Mouse (Mus musculus) forebrain, embryonic 10.5 days (tissue): ENCODE data around the gene Smoc1. TPM values are rescaled to one million over a fixed set of nuclear protein-coding genes. Genes with fewer than 3 reads are reported as not detected.

ENCODE experiments used
- DNase-seq: peaks from one replicate; pipeline ENCODE4 v3.0.0-alpha.2; 2017; ENCODE audit warnings: low spot score; ENCODE audit errors: extremely low spot score
- H3K27ac ChIP-seq: fragments of 300-500 bp; sonication (generic); 2 replicates; pipeline ENCODE4 v1.5.1; 2016; ENCODE audit warnings: mild to moderate bottlenecking
- H3K27me3 ChIP-seq: fragments of 300-500 bp; sonication (generic); 2 replicates; pipeline ENCODE4 v1.6.1; 2016; ENCODE audit warnings: mild to moderate bottlenecking; ENCODE audit not compliant: poor library complexity, severe bottlenecking
- H3K36me3 ChIP-seq: fragments of 300-500 bp; sonication (generic); replicated peaks from 2 replicates; pipeline ENCODE4 v1.6.1; 2016; ENCODE audit warnings: mild to moderate bottlenecking, moderate library complexity
- H3K4me1 ChIP-seq: fragments of 300-500 bp; sonication (generic); 2 replicates; pipeline ENCODE4 v1.6.1; 2016
- H3K4me3 ChIP-seq: fragments of 300-500 bp; sonication (generic); 2 replicates; pipeline ENCODE4 v1.5.1; 2016; ENCODE audit warnings: mild to moderate bottlenecking, moderate library complexity
- H3K9me3 ChIP-seq: fragments of 300-500 bp; sonication (generic); 2 replicates; pipeline ENCODE4 v1.6.1; 2016; ENCODE audit warnings: mild to moderate bottlenecking, moderate library complexity
- WGBS: fragments of 180-500 bp; shearing (Covaris S2); methylation state at CpG from one replicate; pipeline ENCODE4 v1.1.7; 2016; 5-methylcytosine and 5-hydroxymethylcytosine counted together
- polyA plus RNA-seq: library from polyadenylated mRNA; unstranded; fragments of >200 nt; fragmentation: Nextera tagmentation; extraction: Ambion mirVana; gene quantifications from 2 replicates; pipeline ENCODE4 v1.2.1, GENCODE M21; 2016

Gene Smoc1
- polyA plus RNA-seq, 1 experiment from 2014 or later, result 15.9 TPM

- H3K4me1 ChIP-seq, result peaks cover 44% of the 10 kb centered on the region
- DNase-seq, result no peak
- WGBS, result 58% methylated on average over 16 of the region's 16 CpGs
Measured at GRCm38 (mm10) chr12:81028291-81028920, 1.8 kb downstream of the Smoc1 start.

GRCm38 (mm10) chr12:81029731-81030130 lies 3.1 kb downstream of the Smoc1 start:
- WGBS, result 53% methylated on average over 4 of the region's 4 CpGs
- DNase-seq, result no peak
- no peaks in the 10 kb centered on the region for H3K9me3 ChIP-seq
- no peak overlapping the region for H3K4me3 ChIP-seq
- no peaks in the 10 kb centered on the region for H3K36me3 ChIP-seq
- H3K4me1 ChIP-seq, result peaks cover 53% of the 10 kb centered on the region
- no peak overlapping the region for H3K27ac ChIP-seq
- H3K27me3 ChIP-seq, result peaks cover 46% of the 10 kb centered on the region

More at GRCm38 (mm10) chr12:81028291-81028920, 1.8 kb downstream of the Smoc1 start:
- Histone ChIP-seq H3K4me3 (peak overlapping the region; percentile 82), H3K9me3 (no peaks in the 10 kb centered on the region), H3K27me3 (peaks cover 50% of the 10 kb centered on the region), H3K36me3 (no peaks in the 10 kb centered on the region), H3K27ac (no peak overlapping the region)

- Histone ChIP-seq H3K27me3 (peaks cover 28% of the 10 kb centered on the region), H3K9me3 (no peaks in the 10 kb centered on the region), H3K4me1 (peaks cover 43% of the 10 kb centered on the region), H3K4me3 (no peak overlapping the region), H3K36me3 (no peaks in the 10 kb centered on the region), H3K27ac (no peak overlapping the region)
- 90% methylated on average over 7 of the region's 7 CpGs for WGBS
- DNase-seq, result no peak
Measured at GRCm38 (mm10) chr12:81031579-81031978, 5.0 kb downstream of the Smoc1 start.

- H3K36me3 ChIP-seq, result no peaks in the 10 kb centered on the region
Measured at GRCm38 (mm10) chr12:81033389-81034041, 6.9 kb downstream of the Smoc1 start.

GRCm38 (mm10) chr12:81034042-81034417 lies 7.4 kb downstream of the Smoc1 start:
- peaks cover 24% of the 10 kb centered on the region for H3K4me1 ChIP-seq
- peaks cover 6% of the 10 kb centered on the region; the same call in 1 of the 2 replicates for H3K27me3 ChIP-seq
- WGBS, result 89% methylated on average over 4 of the region's 4 CpGs
- no peaks in the 10 kb centered on the region for H3K9me3 ChIP-seq
- H3K36me3 ChIP-seq, result no peaks in the 10 kb centered on the region
- no peak overlapping the region; the same call in 1 of the 2 replicates for H3K27ac ChIP-seq
- DNase-seq, result no peak
- H3K4me3 ChIP-seq, result no peak overlapping the region

More at GRCm38 (mm10) chr12:81033389-81034041, 6.9 kb downstream of the Smoc1 start:
- Histone ChIP-seq H3K27ac (no peak overlapping the region), H3K4me3 (no peak overlapping the region), H3K9me3 (no peaks in the 10 kb centered on the region), H3K4me1 (peaks cover 26% of the 10 kb centered on the region), H3K27me3 (peaks cover 9% of the 10 kb centered on the region)
- 79% methylated on average over 15 of the region's 15 CpGs for WGBS
- DNase-seq, result no peak

- H3K4me1 ChIP-seq, result peaks cover 18% of the 10 kb centered on the region
- no peak overlapping the region for H3K27ac ChIP-seq
- no peak for DNase-seq
- peaks cover 4% of the 10 kb centered on the region; the same call in 1 of the 2 replicates for H3K27me3 ChIP-seq
- no peaks in the 10 kb centered on the region for H3K9me3 ChIP-seq
- H3K4me3 ChIP-seq, result no peak overlapping the region
- H3K36me3 ChIP-seq, result no peaks in the 10 kb centered on the region
- WGBS, result 93% methylated on average over 6 of the region's 6 CpGs
Measured at GRCm38 (mm10) chr12:81035850-81036249, 9.2 kb downstream of the Smoc1 start.

GRCm38 (mm10) chr12:81043616-81044015 lies 17.0 kb downstream of the Smoc1 start:
- Histone ChIP-seq H3K4me3 (no peak overlapping the region), H3K27ac (0 out of 2 replicates have a peak overlapping the region, but pooled peaks have one; percentile 20), H3K4me1 (peaks cover 27% of the 10 kb centered on the region), H3K27me3 (no peaks in the 10 kb centered on the region), H3K36me3 (no peaks in the 10 kb centered on the region), H3K9me3 (no peaks in the 10 kb centered on the region)
- WGBS, result 56% methylated on average over 11 of the region's 11 CpGs
- no peak for DNase-seq

GRCm38 (mm10) chr12:81046926-81047325 lies 20.3 kb downstream of the Smoc1 start:
- Histone ChIP-seq H3K9me3 (no peaks in the 10 kb centered on the region), H3K27ac (no peak overlapping the region), H3K36me3 (no peaks in the 10 kb centered on the region), H3K27me3 (no peaks in the 10 kb centered on the region), H3K4me1 (peaks cover 14% of the 10 kb centered on the region), H3K4me3 (no peak overlapping the region)
- 91% methylated on average over 5 of the region's 5 CpGs for WGBS
- no peak for DNase-seq

GRCm38 (mm10) chr12:81049661-81050060 lies 23.1 kb downstream of the Smoc1 start:
- Histone ChIP-seq H3K4me1 (peaks cover 7% of the 10 kb centered on the region), H3K9me3 (no peaks in the 10 kb centered on the region), H3K4me3 (no peak overlapping the region), H3K27ac (no peak overlapping the region), H3K27me3 (no peaks in the 10 kb centered on the region), H3K36me3 (no peaks in the 10 kb centered on the region)
- WGBS, result 92% methylated on average over 5 of the region's 5 CpGs
- no peak for DNase-seq

GRCm38 (mm10) chr12:81055000-81055705 lies 28.5 kb downstream of the Smoc1 start:
- no peak overlapping the region for H3K4me3 ChIP-seq
- peak overlapping the region; percentile 3; the same call in 1 of the 2 replicates for H3K27ac ChIP-seq
- H3K36me3 ChIP-seq, result no peaks in the 10 kb centered on the region
- no peaks in the 10 kb centered on the region for H3K27me3 ChIP-seq
- WGBS, result 86% methylated on average over 11 of the region's 11 CpGs
- DNase-seq, result no peak
- peaks cover 21% of the 10 kb centered on the region for H3K4me1 ChIP-seq
- H3K9me3 ChIP-seq, result no peaks in the 10 kb centered on the region

- Histone ChIP-seq H3K4me3 (no peak overlapping the region), H3K27me3 (no peaks in the 10 kb centered on the region), H3K9me3 (no peaks in the 10 kb centered on the region), H3K36me3 (no peaks in the 10 kb centered on the region), H3K27ac (no peak overlapping the region), H3K4me1 (peaks cover 21% of the 10 kb centered on the region)
- no peak for DNase-seq
- 98% methylated on average over 2 of the region's 2 CpGs for WGBS
Measured at GRCm38 (mm10) chr12:81055811-81056210, 29.2 kb downstream of the Smoc1 start.

- H3K27ac ChIP-seq, result no peak overlapping the region
- H3K4me3 ChIP-seq, result no peak overlapping the region
- no peaks in the 10 kb centered on the region for H3K36me3 ChIP-seq
- 68% methylated on average over 4 of the region's 4 CpGs for WGBS
- H3K27me3 ChIP-seq, result no peaks in the 10 kb centered on the region
- no peak for DNase-seq
- no peaks in the 10 kb centered on the region for H3K9me3 ChIP-seq
- H3K4me1 ChIP-seq, result peaks cover 21% of the 10 kb centered on the region
Measured at GRCm38 (mm10) chr12:81057619-81058018, 31.0 kb downstream of the Smoc1 start.

- DNase-seq, result no peak
- Histone ChIP-seq H3K36me3 (no peaks in the 10 kb centered on the region), H3K9me3 (no peaks in the 10 kb centered on the region), H3K4me3 (no peak overlapping the region), H3K27ac (no peak overlapping the region), H3K27me3 (no peaks in the 10 kb centered on the region), H3K4me1 (peaks cover 21% of the 10 kb centered on the region)
- WGBS, result 91% methylated on average over 3 of the region's 3 CpGs
Measured at GRCm38 (mm10) chr12:81058561-81058960, 32.0 kb downstream of the Smoc1 start.
